ENCODE assay signal across 9 mouse cellular contexts in genomic region chr10:24222911-24223310, GRCm38 (mm10). TPM values are rescaled to one million over a fixed set of nuclear protein-coding genes. Genes with fewer than 3 reads are reported as not detected.
DNase-seq lines count a peak whose midpoint lies in the region; ATAC-seq and TF ChIP-seq lines count a peak whose summit lies in the region.
"Had no signal": no experiment of that assay in that cellular context is flagged by ENCODE, and none has a peak within 500 bp of the region (broad histone marks: within the 10 kb centered on the region; RNA-seq: fewer than 3 reads in every experiment).

No protein-coding gene starts in this region.

- 17% methylated on average over 6 of the region's 6 CpGs for whole genome bisulfite sequencing in heart, embryonic 12.5 days
- WGBS in hindbrain, embryonic 11.5 days, result 9% methylated on average over 6 of the region's 6 CpGs
- WGBS in liver, postnatal 0 days (ENCODE audit: insufficient replicate concordance), result 21% methylated on average over 6 of the region's 6 CpGs

- TF ChIP-seq CTCF in liver, postnatal 0 days (IDR thresholded peaks at IDR 0.05; ENCODE audit: low read depth), result no peak

- in situ Hi-C loops in ES-E14 (cut with MboI; ENCODE audit: low sequenced_read_pairs in 2 of 2, unreplicated experiment in 2 of 2), result no loop called here

- no peak overlapping the region for H3K27ac ChIP-seq in heart, embryonic 12.5 days (ENCODE audit: poor library complexity, severe bottlenecking)
- H3K27ac ChIP-seq in ES-E14 (ENCODE audit: insufficient read depth, low read depth, low read length, poor library complexity, severe bottlenecking), result no peak overlapping the region
- H3K27ac ChIP-seq in hindbrain, embryonic 11.5 days (ENCODE audit: low read depth, low read length), result no peak overlapping the region
- no peak overlapping the region for H3K27ac ChIP-seq in liver, postnatal 0 days (ENCODE audit: low read depth)

- intact Hi-C loops in heart, postnatal 14 days (cut with DNase I), result no loop called here

- H3K36me3 ChIP-seq in heart, embryonic 12.5 days, result no peaks in the 10 kb centered on the region
- no peaks in the 10 kb centered on the region for H3K36me3 ChIP-seq in ES-E14 (ENCODE audit: control insufficient read depth, insufficient read depth, low read length, poor library complexity, severe bottlenecking)
- no peaks in the 10 kb centered on the region for H3K36me3 ChIP-seq in hindbrain, embryonic 11.5 days (ENCODE audit: control insufficient read depth, insufficient read depth, low read length)
- H3K36me3 ChIP-seq in liver, postnatal 0 days (replicated peaks; ENCODE audit: insufficient read depth, low read length), result no peaks in the 10 kb centered on the region

- DNase-seq in heart, postnatal 14 days, result no peak
- DNase-seq in ES-E14 (ENCODE audit: low read depth, low spot score), result no peak
- DNase-seq in hindbrain, embryonic 11.5 days (ENCODE audit: low spot score), result no peak
- DNase-seq in liver, postnatal 0 days, result no peak
- no peak for DNase-seq in retina, postnatal 1 day
- no peak for DNase-seq in urinary bladder, postnatal 10 days (ENCODE audit: low spot score)
- DNase-seq in kidney, postnatal 14 days, result no peak

- peak overlapping the region; percentile 59 for H3K4me3 ChIP-seq in heart, embryonic 12.5 days
- H3K4me3 ChIP-seq in ES-E14 (ENCODE audit: insufficient read depth in 1 of 2, low read depth in 1 of 2, low read length in 2 of 2, poor library complexity in 1 of 2, severe bottlenecking in 1 of 2), result peak overlapping the region; percentile 71 to 75
- H3K4me3 ChIP-seq in hindbrain, embryonic 11.5 days (ENCODE audit: low read depth, low read length), result peak overlapping the region; percentile 51
- H3K4me3 ChIP-seq in liver, postnatal 0 days (ENCODE audit: low read depth, low read length), result peak overlapping the region; percentile 24
- H3K4me3 ChIP-seq: erythroblast, embryonic 14.5 days had no signal

- ATAC-seq in heart, embryonic 12.5 days (ENCODE audit: insufficient number of reproducible peaks, low FRiP score), result no peak
- ATAC-seq in hindbrain, embryonic 11.5 days (ENCODE audit: low FRiP score), result no peak
- ATAC-seq in liver, postnatal 0 days, result no peak

- H3K4me1 ChIP-seq in heart, embryonic 12.5 days (replicated peaks), result peaks cover 15% of the 10 kb centered on the region
- no peaks in the 10 kb centered on the region; a peak in 1 of 4 replicates for H3K4me1 ChIP-seq in ES-E14 (ENCODE audit: control insufficient read depth in 2 of 2, insufficient read depth in 2 of 2, low read length in 2 of 2, poor library complexity in 1 of 2)
- H3K4me1 ChIP-seq in hindbrain, embryonic 11.5 days (replicated peaks; ENCODE audit: control insufficient read depth, insufficient read depth, low read length), result 0 out of 2 replicates have a peak, but pooled peaks cover 3% of the 10 kb centered on the region
- H3K4me1 ChIP-seq in liver, postnatal 0 days (ENCODE audit: insufficient read depth), result peaks cover 7% of the 10 kb centered on the region

- H3K4me2 ChIP-seq in heart, embryonic 12.5 days, result peak overlapping the region; percentile 97
- peak overlapping the region; percentile 92 for H3K4me2 ChIP-seq in hindbrain, embryonic 11.5 days (replicated peaks; ENCODE audit: low read depth, low read length)
- H3K4me2 ChIP-seq in liver, postnatal 0 days (ENCODE audit: low read depth, low read length), result peak overlapping the region; percentile 59

- H3K9ac ChIP-seq in heart, embryonic 12.5 days, result peak overlapping the region; percentile 49; the same call in 1 of the 2 replicates
- no peak overlapping the region for H3K9ac ChIP-seq in ES-E14 (ENCODE audit: insufficient read depth, low read depth, low read length, poor library complexity, severe bottlenecking)
- H3K9ac ChIP-seq in hindbrain, embryonic 11.5 days (ENCODE audit: low read depth, low read length), result peak overlapping the region; percentile 60; the same call in 1 of the 2 replicates
- no peak overlapping the region for H3K9ac ChIP-seq in liver, postnatal 0 days (replicated peaks)

- H3K9me3 ChIP-seq in heart, embryonic 12.5 days (replicated peaks), result no peaks in the 10 kb centered on the region
- no peaks in the 10 kb centered on the region for H3K9me3 ChIP-seq in ES-E14 (ENCODE audit: control insufficient read depth, insufficient read depth, low read depth, low read length)
- no peaks in the 10 kb centered on the region for H3K9me3 ChIP-seq in hindbrain, embryonic 11.5 days (ENCODE audit: control insufficient read depth, low read length)
- H3K9me3 ChIP-seq in liver, postnatal 0 days (ENCODE audit: low read length), result no peaks in the 10 kb centered on the region

- TF ChIP-seq EP300 in liver, postnatal 0 days (IDR thresholded peaks at IDR 0.05; ENCODE audit: low read depth), result no peak

- peaks cover 54% of the 10 kb centered on the region for H3K27me3 ChIP-seq in heart, embryonic 12.5 days (replicated peaks)
- H3K27me3 ChIP-seq in hindbrain, embryonic 11.5 days (ENCODE audit: control insufficient read depth, insufficient read depth, low read length), result peaks cover 15% of the 10 kb centered on the region
- peaks cover 31% of the 10 kb centered on the region for H3K27me3 ChIP-seq in liver, postnatal 0 days (ENCODE audit: insufficient read depth, low read length)

TF ChIP-seq in ES-E14, 5 proteins besides CTCF, POLR2A, EP300 and RAD21:
- TF ChIP-seq CHD2 (IDR thresholded peaks at IDR 0.05; ENCODE audit: low read depth, low read length) (no peak), ZNF384 (IDR thresholded peaks at IDR 0.05; ENCODE audit: low read depth, low read length) (no peak), HCFC1 (IDR thresholded peaks at IDR 0.05; ENCODE audit: borderline replicate concordance, insufficient read depth, low read length) (no peak), MAFK (IDR thresholded peaks at IDR 0.05; ENCODE audit: insufficient read depth, low read depth, low read length) (no peak), ZC3H11A (IDR thresholded peaks at IDR 0.05; ENCODE audit: borderline replicate concordance, low read depth, low read length) (no peak)

RNA-seq across cellular contexts. Expression of gene Moxd1, which starts 0.4 kb away (rescaled TPM):
- 2.7 TPM in 2 replicates for polyA plus RNA-seq in heart, embryonic 12.5 days (2016; fragmentation: Nextera tagmentation; extraction: Ambion mirVana)
- total RNA-seq in heart, postnatal 14 days (2021), result under 1 TPM; 0.46 to 0.86 TPM
- 2.9 and 7.1 TPM in 2 replicates for total RNA-seq in ES-E14 (2012; rRNA removed)
- 18.3 and 20.2 TPM in 2 replicates for polyA plus RNA-seq in hindbrain, embryonic 11.5 days (2014; fragmentation: Nextera tagmentation; extraction: Ambion mirVana)
- polyA plus RNA-seq in liver, postnatal 0 days (2015; fragmentation: Nextera tagmentation; extraction: Ambion mirVana), result 0.04 TPM in 1 of 2 replicates, not detected in the other
- polyA plus RNA-seq: erythroblast, embryonic 14.5 days had no signal

Comparison
In these comparisons a context has a peak if more than half of its experiments do, and no peak if none do; other contexts are left out.
1. H3K9ac ChIP-seq: peak in heart, embryonic 12.5 days (single experiment) and hindbrain, embryonic 11.5 days (single experiment); none in ES-E14 (single experiment) and liver, postnatal 0 days (single experiment).
2. Peak in every context shown above with its lines, with median percentiles within 50 percentile points of each other: H3K4me2 ChIP-seq and H3K4me3 ChIP-seq.